Mouse (Mus musculus) CD8-positive naive resting alpha-beta T cell, adult 2 months (primary cell): ENCODE data around the gene Ak2.

Source experiments
- DNase-seq, 2 experiments: peaks; one replicate each; pipeline ENCODE4 v3.0.0; 2022; ENCODE audit warnings: low read depth in 2 of 2, low spot score in 2 of 2

Ak2 gene

GRCm38 (mm10) chr4:128971065-128971694 lies 20.6 kb upstream of the Ak2 start:
- peak; percentile 69 to 75 for DNase-seq

- no peak for DNase-seq
Measured at GRCm38 (mm10) chr4:128974677-128975076, 17.1 kb upstream of the Ak2 start.

- DNase-seq, result no peak
Measured at GRCm38 (mm10) chr4:128976577-128976976, 15.2 kb upstream of the Ak2 start.

GRCm38 (mm10) chr4:128977217-128977616 lies 14.5 kb upstream of the Ak2 start:
- no peak for DNase-seq

- DNase-seq, result no peak
Measured at GRCm38 (mm10) chr4:128978634-128979033, 13.1 kb upstream of the Ak2 start.

GRCm38 (mm10) chr4:128980890-128981832 lies 10.6 kb upstream of the Ak2 start:
- DNase-seq, result peak; percentile 43 to 44

- no peak for DNase-seq
Measured at GRCm38 (mm10) chr4:128981833-128982180, 10.0 kb upstream of the Ak2 start.

GRCm38 (mm10) chr4:128983151-128983550 lies 8.6 kb upstream of the Ak2 start:
- no peak for DNase-seq

- no peak for DNase-seq
Measured at GRCm38 (mm10) chr4:128983656-128984055, 8.1 kb upstream of the Ak2 start.

GRCm38 (mm10) chr4:128984600-128984999 lies 7.2 kb upstream of the Ak2 start:
- DNase-seq, result no peak

GRCm38 (mm10) chr4:128988911-128989310 lies 2.8 kb upstream of the Ak2 start:
- no peak for DNase-seq

- no peak for DNase-seq
Measured at GRCm38 (mm10) chr4:128989678-128990077, 2.1 kb upstream of the Ak2 start.

- no peak for DNase-seq
Measured at GRCm38 (mm10) chr4:128992176-128992575, 418 bp downstream of the Ak2 start.

- DNase-seq, result peak; percentile 91 to 96
Measured at GRCm38 (mm10) chr4:128993025-128993662, 1.4 kb downstream of the Ak2 start.

- no peak for DNase-seq
Measured at GRCm38 (mm10) chr4:128993675-128994074, 1.9 kb downstream of the Ak2 start.

- no peak for DNase-seq
Measured at GRCm38 (mm10) chr4:128995238-128995637, 3.5 kb downstream of the Ak2 start.

GRCm38 (mm10) chr4:128997258-128997657 lies 5.5 kb downstream of the Ak2 start:
- no peak for DNase-seq

- DNase-seq, result no peak
Measured at GRCm38 (mm10) chr4:128998401-128998800, 6.6 kb downstream of the Ak2 start.

- no peak for DNase-seq
Measured at GRCm38 (mm10) chr4:129000786-129001185, 9.0 kb downstream of the Ak2 start.

GRCm38 (mm10) chr4:129003720-129004119 lies 12.0 kb downstream of the Ak2 start:
- DNase-seq, result no peak

GRCm38 (mm10) chr4:129008006-129008519 lies 16.3 kb downstream of the Ak2 start:
- no peak for DNase-seq

- DNase-seq, result peak in 1 of 2 experiments; percentile 15
Measured at GRCm38 (mm10) chr4:129008672-129009071, 16.9 kb downstream of the Ak2 start.
